Mouse (Mus musculus): ENCODE results near the gene Kyat1. TPM values are rescaled to one million over a fixed set of nuclear protein-coding genes. Genes with fewer than 3 reads are reported as not detected.

Gene Kyat1
- polyA plus RNA-seq (2015; fragmentation: Nextera tagmentation; extraction: Ambion mirVana): 26.9 and 28.1 TPM in 2 replicates

DNA sequence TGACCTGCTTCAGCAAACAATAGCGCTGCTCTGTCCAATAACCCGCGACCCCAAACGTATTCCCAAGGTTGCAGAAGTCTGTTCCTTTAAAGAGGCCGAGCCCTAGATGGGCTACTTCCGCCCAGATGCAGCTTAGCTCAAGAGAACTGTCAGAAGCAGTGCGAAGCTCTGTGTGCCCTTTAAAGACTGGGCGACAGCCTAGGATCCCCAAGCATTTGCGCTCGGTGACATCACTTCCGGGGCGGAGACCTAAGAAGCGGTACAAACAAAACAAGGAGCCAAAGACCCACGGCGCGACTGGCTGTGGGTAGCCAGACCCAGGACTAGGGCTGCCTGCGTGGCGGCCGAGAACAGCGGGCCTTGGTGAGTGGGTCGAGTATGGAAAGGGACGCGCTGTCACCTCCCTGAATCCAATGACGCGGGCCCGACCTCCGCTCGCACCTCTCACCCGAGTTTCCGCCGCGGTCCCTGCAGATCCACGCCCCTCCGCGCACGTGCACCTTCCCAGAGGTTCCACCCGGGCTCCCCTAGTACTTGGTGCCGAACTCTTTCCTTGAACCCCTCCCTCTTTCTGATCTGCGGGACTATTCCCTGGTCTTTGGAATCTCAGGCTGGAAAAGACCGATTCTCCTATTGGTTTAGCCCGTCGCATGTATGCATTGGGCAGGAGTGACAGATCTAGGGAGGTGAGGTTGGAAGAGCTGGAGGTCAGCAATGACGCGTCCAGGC is at the start of gene Kyat1:
TSS of gene Kyat1 (minus strand) at position 219 of the 729 bp plus-strand sequence.
- under 1% methylated on average over 44 of the region's 44 CpGs for WGBS
- peak within 1 kb of the TSS; percentile 81 for H3K9ac ChIP-seq (ENCODE audit: low read length)
- H3K27ac ChIP-seq (ENCODE audit: low read length): peak within 1 kb of the TSS; percentile 91
- H3K4me2 ChIP-seq (ENCODE audit: low read depth, low read length): peak within 1 kb of the TSS; percentile 90
- ATAC-seq (replicated peaks; ENCODE audit: extremely low read depth, insufficient read depth, low FRiP score): peak; percentile 98
- H3K9me3 ChIP-seq (replicated peaks; ENCODE audit: control insufficient read depth, low read length): no peaks in the 10 kb centered on the region
- peaks cover 17% of the 10 kb centered on the region for H3K4me1 ChIP-seq (ENCODE audit: control insufficient read depth, insufficient read depth, low read length)
- H3K4me3 ChIP-seq (ENCODE audit: low read length): peak within 1 kb of the TSS; percentile 79
- no peaks in the 10 kb centered on the region for H3K27me3 ChIP-seq (ENCODE audit: control insufficient read depth, insufficient read depth, low read length)
- no peaks in the 10 kb centered on the region for H3K36me3 ChIP-seq (ENCODE audit: control insufficient read depth, insufficient read depth)

DNA sequence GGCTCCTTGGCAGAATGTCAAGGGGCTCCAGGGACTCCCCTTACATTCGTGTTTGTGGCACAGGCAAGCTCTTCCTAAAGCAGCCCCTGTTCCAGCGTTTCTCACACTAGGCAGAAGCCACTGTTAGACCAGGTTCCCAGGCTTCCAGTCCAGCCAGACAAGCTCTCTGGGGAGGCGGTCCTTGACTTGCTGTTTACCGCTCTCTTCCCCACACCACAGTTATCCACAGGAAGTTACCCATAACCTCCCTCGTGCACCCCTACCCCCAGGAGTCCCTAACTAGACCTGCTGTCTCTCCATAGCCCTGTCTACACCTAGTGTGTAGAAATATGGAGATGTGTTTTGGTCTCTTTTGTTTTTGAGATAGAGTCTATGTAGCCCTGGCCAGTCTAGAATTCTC is 48.2 kb upstream of the Kyat1 start:
- Histone ChIP-seq H3K27ac (ENCODE audit: low read length) (no peak overlapping the region), H3K27me3 (ENCODE audit: control insufficient read depth, insufficient read depth, low read length) (no peaks in the 10 kb centered on the region), H3K9me3 (replicated peaks; ENCODE audit: control insufficient read depth, low read length) (no peaks in the 10 kb centered on the region), H3K9ac (ENCODE audit: low read length) (no peak overlapping the region), H3K4me1 (ENCODE audit: control insufficient read depth, insufficient read depth, low read length) (peaks cover 36% of the 10 kb centered on the region), H3K4me2 (ENCODE audit: low read depth, low read length) (no peak overlapping the region), H3K4me3 (ENCODE audit: low read length) (no peak overlapping the region), H3K36me3 (ENCODE audit: control insufficient read depth, insufficient read depth) (peaks cover 34% of the 10 kb centered on the region)
- no peak for ATAC-seq (replicated peaks; ENCODE audit: extremely low read depth, insufficient read depth, low FRiP score)
- whole genome bisulfite sequencing: 68% methylated on average over 5 of the region's 5 CpGs

DNA sequence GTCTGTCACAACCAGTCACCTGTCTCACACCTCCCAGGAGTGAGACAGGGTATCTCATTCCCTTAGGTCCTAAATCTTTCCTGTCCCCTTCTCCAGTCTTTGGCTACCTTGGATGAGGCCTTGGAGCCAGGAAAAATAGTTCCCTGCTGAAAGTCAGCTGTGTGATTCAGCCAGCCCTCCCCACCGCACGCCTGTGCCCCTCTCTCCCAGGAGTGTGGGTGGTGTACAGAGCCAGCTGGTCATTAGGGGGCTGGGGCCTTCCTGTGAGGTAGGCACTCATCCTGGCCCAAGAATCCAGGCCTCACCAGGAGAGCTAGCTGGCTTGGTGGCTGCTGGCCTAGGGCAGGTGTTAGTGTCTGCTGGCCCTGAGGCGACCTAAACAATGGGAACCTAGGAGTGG is 46.9 kb upstream of the Kyat1 start:
- Histone ChIP-seq H3K27me3 (ENCODE audit: control insufficient read depth, insufficient read depth, low read length) (no peaks in the 10 kb centered on the region), H3K4me1 (ENCODE audit: control insufficient read depth, insufficient read depth, low read length) (peaks cover 23% of the 10 kb centered on the region), H3K4me2 (ENCODE audit: low read depth, low read length) (no peak overlapping the region), H3K9ac (ENCODE audit: low read length) (no peak overlapping the region), H3K27ac (ENCODE audit: low read length) (0 out of 2 replicates have a peak overlapping the region, but pooled peaks have one; percentile 17), H3K36me3 (ENCODE audit: control insufficient read depth, insufficient read depth) (peaks cover 32% of the 10 kb centered on the region), H3K9me3 (replicated peaks; ENCODE audit: control insufficient read depth, low read length) (no peaks in the 10 kb centered on the region), H3K4me3 (ENCODE audit: low read length) (no peak overlapping the region)
- 76% methylated on average over 3 of the region's 3 CpGs for WGBS
- no peak for ATAC-seq (replicated peaks; ENCODE audit: extremely low read depth, insufficient read depth, low FRiP score)

DNA sequence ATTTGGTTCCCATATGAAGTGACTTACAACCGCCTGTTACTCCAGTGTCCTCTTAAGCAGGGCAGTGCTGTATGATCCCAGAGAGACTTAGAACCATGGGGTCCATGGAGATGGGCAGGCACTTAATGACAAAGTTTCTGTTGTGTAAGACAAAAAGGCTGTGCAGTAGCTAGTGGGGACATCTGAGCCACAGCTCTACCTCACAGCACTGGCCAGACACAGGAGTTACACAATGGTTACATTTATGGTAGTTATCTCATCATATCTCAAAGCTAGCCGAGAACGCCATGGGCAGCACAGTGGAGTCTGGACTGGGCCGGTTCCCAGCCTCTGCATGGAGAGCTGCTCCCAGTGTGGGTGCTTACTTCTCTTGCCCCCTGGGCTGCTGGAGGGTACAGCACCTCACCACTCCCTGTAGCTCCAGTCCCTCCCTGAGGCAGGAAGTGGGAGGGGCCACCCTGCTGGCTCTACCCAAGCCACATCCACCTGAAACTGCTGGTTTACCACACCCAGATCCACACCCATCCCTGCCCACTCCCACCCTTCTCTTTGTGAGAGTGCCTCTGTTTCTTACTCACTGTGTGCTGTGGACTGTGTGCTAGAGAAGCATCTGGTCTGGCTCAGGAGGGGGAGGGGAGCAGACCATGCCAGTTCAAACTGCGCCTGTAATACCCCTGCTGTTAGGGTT is 45.9 kb upstream of the Kyat1 start:
- Histone ChIP-seq H3K4me2 (ENCODE audit: low read depth, low read length) (no peak overlapping the region), H3K27ac (ENCODE audit: low read length) (peak overlapping the region; percentile 17; the same call in 1 of the 2 replicates), H3K27me3 (ENCODE audit: control insufficient read depth, insufficient read depth, low read length) (no peaks in the 10 kb centered on the region), H3K9ac (ENCODE audit: low read length) (no peak overlapping the region), H3K9me3 (replicated peaks; ENCODE audit: control insufficient read depth, low read length) (no peaks in the 10 kb centered on the region), H3K4me3 (ENCODE audit: low read length) (no peak overlapping the region), H3K36me3 (ENCODE audit: control insufficient read depth, insufficient read depth) (peaks cover 22% of the 10 kb centered on the region), H3K4me1 (ENCODE audit: control insufficient read depth, insufficient read depth, low read length) (peaks cover 19% of the 10 kb centered on the region)
- ATAC-seq (replicated peaks; ENCODE audit: extremely low read depth, insufficient read depth, low FRiP score): peak; percentile 70
- whole genome bisulfite sequencing: 56% methylated on average over 5 of the region's 5 CpGs

DNA sequence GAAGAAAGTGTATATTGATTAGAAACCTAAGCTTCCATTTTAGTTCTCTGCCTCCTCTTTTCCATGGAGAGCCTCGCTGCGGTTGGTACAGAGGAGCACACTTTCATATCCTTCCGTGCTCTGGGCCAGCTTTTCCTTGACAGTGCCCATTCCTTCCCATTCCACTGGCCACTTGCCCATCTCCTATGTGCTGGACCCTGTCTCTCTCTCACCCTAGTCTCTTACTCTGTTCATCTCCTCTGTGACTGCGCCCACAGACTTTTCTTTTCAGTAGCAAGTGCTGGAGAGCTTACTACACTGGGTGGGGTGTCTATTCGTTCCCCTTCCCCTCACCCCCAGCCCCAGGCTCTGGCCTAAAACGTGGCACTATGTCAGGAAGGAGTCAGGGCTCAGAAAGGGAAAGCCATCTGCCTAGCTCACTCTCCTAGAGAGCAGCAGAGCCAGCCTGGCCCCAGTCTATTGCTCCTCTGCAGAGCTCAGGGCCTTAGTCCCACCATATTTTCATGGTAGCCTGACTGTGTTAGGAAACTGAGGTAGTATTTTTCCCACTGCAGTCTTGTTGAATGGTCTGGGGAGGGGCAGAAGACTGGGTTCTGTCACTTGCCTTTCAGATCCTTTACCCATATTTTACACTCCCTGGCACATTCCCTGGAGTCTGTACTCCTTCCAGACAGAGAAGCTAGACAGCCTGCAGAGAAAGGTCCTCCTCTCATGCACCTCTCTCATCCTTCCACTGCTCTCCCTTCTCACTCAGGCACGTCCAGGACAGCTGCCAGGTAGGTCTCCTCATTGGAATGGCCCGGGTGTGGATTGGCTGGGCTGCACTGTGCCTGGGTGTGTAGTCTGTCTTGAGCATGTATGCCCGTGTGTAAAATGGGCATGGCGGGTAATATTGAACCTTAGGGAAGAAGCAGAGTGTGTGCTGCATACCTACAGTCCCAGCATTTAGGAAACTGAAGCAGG is 44.8 kb upstream of the Kyat1 start:
- Histone ChIP-seq H3K27me3 (ENCODE audit: control insufficient read depth, insufficient read depth, low read length) (no peaks in the 10 kb centered on the region), H3K9me3 (replicated peaks; ENCODE audit: control insufficient read depth, low read length) (no peaks in the 10 kb centered on the region), H3K36me3 (ENCODE audit: control insufficient read depth, insufficient read depth) (peaks cover 14% of the 10 kb centered on the region), H3K4me1 (ENCODE audit: control insufficient read depth, insufficient read depth, low read length) (peaks cover 22% of the 10 kb centered on the region), H3K4me2 (ENCODE audit: low read depth, low read length) (no peak overlapping the region), H3K4me3 (ENCODE audit: low read length) (no peak overlapping the region), H3K27ac (ENCODE audit: low read length) (peak overlapping the region; percentile 12; the same call in 1 of the 2 replicates), H3K9ac (ENCODE audit: low read length) (no peak overlapping the region)
- WGBS: 82% methylated on average over 10 of the region's 10 CpGs
- ATAC-seq (replicated peaks; ENCODE audit: extremely low read depth, insufficient read depth, low FRiP score): no peak

DNA sequence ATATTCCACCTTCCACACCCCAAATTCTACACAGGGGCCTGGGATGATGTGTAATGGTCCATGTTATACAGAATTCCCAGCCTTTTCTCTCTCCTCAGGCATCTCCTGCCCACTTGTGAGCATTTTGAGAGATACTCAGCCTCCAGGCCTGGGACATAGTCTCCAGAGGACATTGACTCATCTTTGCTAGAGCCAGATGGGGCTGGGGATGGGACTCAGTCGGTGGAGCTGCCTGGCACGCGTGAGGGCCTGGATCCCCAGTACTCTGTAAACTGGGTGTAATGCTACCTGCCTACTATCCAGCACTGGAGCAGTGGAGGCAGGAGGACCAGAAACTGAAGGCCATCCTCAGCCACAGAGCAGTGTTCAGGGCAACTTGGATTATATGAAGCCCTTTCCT is 43.5 kb upstream of the Kyat1 start:
- WGBS: 92% methylated on average over 3 of the region's 3 CpGs
- Histone ChIP-seq H3K9ac (ENCODE audit: low read length) (no peak overlapping the region), H3K4me2 (ENCODE audit: low read depth, low read length) (no peak overlapping the region), H3K36me3 (ENCODE audit: control insufficient read depth, insufficient read depth) (peaks cover 9% of the 10 kb centered on the region), H3K27me3 (ENCODE audit: control insufficient read depth, insufficient read depth, low read length) (no peaks in the 10 kb centered on the region), H3K4me3 (ENCODE audit: low read length) (no peak overlapping the region), H3K4me1 (ENCODE audit: control insufficient read depth, insufficient read depth, low read length) (peaks cover 22% of the 10 kb centered on the region), H3K9me3 (replicated peaks; ENCODE audit: control insufficient read depth, low read length) (no peaks in the 10 kb centered on the region), H3K27ac (ENCODE audit: low read length) (no peak overlapping the region)
- no peak for ATAC-seq (replicated peaks; ENCODE audit: extremely low read depth, insufficient read depth, low FRiP score)

DNA sequence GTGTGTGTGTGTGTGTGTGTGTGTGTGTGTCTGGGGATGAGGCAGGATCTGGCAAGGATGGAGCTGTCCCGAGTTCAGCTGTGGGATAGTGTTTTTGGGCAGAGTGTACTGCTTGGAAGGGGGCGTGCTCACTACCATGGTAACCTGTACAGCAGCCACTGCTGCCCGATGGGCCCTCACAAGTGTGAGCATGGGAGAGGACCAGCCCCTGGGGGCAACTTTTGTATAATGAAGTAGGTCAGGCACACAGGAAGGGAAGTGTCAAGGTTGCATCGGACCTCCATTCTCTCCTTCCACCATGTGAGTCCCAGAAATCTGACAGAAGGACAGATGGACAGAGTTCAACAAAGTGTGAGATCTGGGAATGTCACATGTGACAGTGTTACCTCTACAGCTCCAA is 42.0 kb upstream of the Kyat1 start:
- Histone ChIP-seq H3K9ac (ENCODE audit: low read length) (no peak overlapping the region), H3K27me3 (ENCODE audit: control insufficient read depth, insufficient read depth, low read length) (no peaks in the 10 kb centered on the region), H3K4me3 (ENCODE audit: low read length) (no peak overlapping the region), H3K36me3 (ENCODE audit: control insufficient read depth, insufficient read depth) (peaks cover 13% of the 10 kb centered on the region), H3K9me3 (replicated peaks; ENCODE audit: control insufficient read depth, low read length) (no peaks in the 10 kb centered on the region), H3K4me1 (ENCODE audit: control insufficient read depth, insufficient read depth, low read length) (peaks cover 19% of the 10 kb centered on the region), H3K4me2 (ENCODE audit: low read depth, low read length) (no peak overlapping the region), H3K27ac (ENCODE audit: low read length) (no peak overlapping the region)
- WGBS: 65% methylated on average over 4 of the region's 4 CpGs
- no peak for ATAC-seq (replicated peaks; ENCODE audit: extremely low read depth, insufficient read depth, low FRiP score)

DNA sequence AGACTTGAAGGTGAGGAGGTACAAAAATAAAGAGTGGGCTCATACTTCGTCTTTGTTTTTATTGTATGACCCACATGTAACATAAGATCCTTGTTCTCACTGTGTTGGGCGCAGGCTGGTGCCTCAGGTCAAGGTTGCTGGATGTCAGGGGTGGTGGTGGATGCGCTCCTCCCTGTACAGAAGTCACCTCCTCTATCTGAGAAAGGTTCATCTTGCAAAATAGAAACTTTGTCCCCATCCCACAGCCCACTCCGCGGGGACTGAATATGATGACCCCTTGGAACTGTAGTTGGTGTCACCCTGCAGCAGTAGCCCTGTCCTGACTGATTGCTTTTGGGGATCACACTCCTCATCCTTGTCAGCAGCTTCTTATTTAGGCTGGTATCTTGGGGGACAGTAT is 41.4 kb upstream of the Kyat1 start:
- Histone ChIP-seq H3K4me2 (ENCODE audit: low read depth, low read length) (no peak overlapping the region), H3K36me3 (ENCODE audit: control insufficient read depth, insufficient read depth) (peaks cover 13% of the 10 kb centered on the region), H3K4me3 (ENCODE audit: low read length) (no peak overlapping the region), H3K4me1 (ENCODE audit: control insufficient read depth, insufficient read depth, low read length) (peaks cover 18% of the 10 kb centered on the region), H3K27ac (ENCODE audit: low read length) (no peak overlapping the region), H3K9ac (ENCODE audit: low read length) (no peak overlapping the region), H3K9me3 (replicated peaks; ENCODE audit: control insufficient read depth, low read length) (no peaks in the 10 kb centered on the region), H3K27me3 (ENCODE audit: control insufficient read depth, insufficient read depth, low read length) (no peaks in the 10 kb centered on the region)
- 91% methylated on average over 5 of the region's 5 CpGs for WGBS
- no peak for ATAC-seq (replicated peaks; ENCODE audit: extremely low read depth, insufficient read depth, low FRiP score)
